Mouse (Mus musculus) skeletal muscle tissue, adult 2 months (tissue): ENCODE data around the gene Asgr1.
A peak's percentile ranks its signal among the peaks of the same experiment; 100 is the strongest.

ENCODE experiments used
- DNase-seq: peaks from one replicate; pipeline ENCODE4 v3.0.0-alpha.2; 2012; ENCODE audit warnings: low read depth, low spot score

Gene Asgr1

DNA sequence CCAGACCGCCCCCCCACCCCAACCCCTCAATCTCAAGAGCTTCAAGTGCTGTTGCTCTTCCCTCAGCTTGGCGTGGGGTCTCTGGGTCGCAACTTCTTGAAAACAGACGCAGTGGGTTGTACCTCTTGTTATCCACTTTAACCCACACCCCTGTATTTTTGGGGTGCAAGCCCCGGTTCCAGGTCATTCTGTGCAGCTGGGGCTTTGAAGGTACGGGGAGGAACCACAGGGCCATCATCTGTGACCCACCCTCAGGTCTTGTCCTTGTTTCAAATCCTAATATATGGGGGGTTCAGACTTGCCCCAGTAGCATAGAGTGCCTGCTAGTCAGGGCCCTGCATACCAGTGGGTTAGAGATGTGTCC is 29.8 kb upstream of the Asgr1 start:
- no peak for DNase-seq

DNA sequence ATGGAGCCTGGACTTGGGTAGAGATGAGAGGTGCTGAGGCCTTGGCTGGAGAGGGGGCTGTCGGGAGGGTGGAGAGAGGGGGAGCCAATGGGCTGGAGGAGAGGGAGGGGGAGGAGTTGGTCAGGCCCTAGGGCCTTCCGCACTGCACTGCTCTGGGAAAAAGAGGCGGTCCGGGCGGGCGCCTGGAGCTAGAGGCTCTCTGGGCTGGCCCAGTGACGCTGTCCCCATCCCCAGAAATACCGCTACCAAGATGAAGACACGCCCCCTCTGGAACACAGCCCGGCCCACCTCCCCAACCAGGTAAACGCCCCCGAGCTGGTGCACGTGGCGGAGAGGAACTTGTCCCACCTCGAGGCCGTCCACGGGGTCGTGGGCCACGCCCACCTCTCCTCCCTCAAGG is 27.2 kb upstream of the Asgr1 start:
- peak; percentile 69 for DNase-seq

DNA sequence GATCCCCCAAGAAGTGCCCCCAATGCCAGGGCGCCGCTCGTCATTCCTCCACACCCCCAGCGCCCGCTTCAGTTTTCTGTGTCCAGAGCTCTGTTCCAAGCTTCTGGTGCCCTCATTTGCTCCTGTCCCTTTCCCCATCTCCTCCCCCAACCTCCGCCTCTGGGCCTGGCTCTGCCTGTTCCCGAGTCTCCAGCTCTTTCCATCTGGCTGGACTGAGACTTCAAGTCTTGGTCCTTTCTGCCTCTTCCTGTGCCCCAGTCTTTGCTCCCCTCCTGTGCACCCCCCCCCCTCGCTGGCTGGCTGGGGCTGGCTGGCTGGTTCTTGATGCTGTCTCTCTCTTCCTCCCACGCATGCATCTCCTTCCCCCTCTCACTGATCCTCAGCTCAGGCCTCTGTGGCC is 26.5 kb upstream of the Asgr1 start:
- DNase-seq = peak; percentile 48

DNA sequence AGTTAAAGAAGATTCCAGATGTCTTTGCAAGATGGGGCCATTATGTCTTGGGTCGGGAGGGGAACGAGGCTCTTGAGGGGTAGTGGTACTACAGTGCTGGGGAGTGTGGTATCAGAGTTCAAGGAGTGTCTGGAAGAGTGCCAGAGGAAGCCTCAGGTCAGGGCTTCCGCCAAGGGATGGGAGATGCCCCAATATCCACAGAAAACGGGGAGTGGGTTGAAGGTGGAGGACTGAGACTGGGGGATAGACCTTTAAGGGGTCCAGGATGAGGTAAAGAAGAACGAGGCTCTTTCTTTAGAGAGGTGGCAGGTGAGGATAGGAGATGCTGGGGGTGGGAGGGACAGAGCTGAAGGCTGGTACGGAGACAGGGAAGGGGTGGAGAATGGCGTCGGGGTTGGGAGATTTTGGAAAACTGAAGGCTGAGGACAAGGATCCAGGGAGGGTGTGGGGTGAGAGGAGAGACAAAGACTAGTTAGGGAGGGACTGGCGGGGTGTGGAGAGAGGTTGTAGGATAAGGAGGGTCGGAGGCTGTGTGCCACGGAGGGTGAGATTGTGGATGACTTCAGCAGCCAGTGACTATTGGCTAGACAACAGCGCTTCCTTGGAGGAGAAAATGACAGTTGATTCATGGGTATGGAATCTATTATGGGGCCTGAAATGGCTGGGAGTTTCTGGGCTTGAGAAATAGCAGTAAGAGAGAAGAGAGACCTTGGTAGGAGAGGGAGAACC is 25.3 kb upstream of the Asgr1 start:
- DNase-seq = peak; percentile 55

DNA sequence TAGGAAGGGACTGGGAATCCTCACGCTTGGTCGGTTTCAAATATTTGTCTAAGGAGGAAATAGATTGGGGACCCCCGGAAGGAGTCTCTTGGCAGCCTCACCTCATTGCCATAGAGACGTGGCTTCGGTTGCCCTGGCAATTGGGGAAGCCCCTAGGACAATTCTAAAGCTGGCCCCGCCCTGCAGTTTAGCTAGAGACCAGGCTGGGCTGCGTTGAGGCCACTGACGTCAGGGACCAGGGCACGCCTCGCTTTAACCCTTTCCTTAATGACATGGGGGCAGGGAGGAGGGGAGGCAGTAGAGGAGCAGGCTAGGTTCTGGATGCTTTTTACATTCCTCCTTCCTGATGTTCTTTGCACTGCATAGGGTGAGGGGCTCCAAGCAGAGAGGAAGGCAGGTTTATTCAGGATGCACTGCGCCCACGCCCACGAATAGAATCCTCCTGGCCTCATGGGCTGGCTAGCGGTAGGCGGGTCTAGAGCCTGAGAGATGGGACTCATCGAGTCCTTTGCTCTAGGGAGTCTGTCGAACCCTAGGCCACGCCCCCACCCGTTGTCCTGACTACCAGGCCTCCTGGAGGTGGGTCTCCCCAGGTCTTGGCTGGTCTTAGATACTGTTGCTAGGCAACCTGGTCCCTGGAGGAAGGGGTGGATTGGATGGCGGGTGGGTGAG is 24.6 kb upstream of the Asgr1 start:
- DNase-seq = peak; percentile 91

DNA sequence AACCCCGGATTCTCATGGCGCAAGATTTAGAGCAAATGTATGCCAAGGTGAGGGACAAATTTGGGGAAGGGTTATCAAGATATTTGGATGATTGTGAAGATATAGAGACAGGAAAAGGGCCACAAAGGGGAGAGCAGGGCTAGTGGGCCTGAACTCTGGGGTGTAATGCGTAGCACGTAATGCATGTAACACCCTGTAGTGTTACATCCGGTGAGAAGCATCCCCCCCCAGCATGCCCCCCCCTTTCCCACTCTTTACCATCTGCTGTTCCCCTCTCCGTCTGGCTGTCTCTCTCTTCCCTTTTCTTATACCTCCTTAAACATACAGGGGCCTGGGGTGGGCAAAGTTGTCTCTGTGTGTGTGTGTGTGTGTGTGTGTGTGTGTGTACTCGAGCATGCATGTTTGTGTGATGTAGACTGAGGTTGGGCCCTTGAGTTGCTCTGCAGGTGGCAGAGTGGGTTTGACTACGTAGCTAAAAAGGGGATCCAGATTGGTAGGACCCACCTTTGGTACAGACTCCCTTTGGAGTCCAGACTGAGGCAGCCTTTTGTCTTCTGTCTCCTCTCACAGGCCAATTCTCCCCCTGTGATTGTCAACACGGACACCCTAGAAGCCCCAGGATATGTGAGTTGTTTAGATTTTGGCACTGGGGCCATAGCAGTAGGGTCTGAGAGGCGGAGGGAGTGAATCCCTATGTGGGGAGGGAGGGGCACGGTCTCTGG is 23.9 kb upstream of the Asgr1 start:
- no peak for DNase-seq

DNA sequence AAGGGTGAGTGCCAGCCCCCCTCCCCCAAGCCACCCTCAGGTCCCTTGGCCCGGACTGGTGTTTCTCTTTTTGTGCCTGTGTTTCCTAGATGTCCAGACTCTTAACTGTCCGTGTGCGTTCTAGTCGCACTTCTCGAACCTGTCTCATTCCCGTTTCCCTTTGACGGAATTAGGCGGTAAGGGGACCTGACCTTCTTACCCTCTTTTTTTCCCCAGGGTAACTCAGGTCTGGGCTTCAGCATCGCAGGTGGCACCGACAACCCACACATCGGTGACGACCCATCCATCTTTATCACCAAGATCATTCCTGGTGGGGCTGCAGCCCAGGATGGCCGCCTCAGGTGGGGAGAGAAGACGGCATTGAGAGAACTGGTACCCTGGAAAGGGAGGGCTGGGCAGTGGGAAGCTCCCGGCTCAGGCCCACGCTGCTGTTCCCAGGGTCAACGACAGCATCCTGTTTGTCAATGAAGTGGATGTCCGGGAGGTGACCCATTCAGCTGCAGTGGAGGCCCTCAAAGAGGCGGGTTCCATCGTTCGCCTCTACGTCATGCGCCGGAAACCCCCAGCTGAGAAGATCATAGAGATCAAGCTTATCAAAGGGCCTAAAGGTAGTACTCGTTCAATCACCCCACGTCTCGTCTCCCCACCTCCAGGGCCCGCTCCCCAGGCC is 23.1 kb upstream of the Asgr1 start:
- DNase-seq = no peak

DNA sequence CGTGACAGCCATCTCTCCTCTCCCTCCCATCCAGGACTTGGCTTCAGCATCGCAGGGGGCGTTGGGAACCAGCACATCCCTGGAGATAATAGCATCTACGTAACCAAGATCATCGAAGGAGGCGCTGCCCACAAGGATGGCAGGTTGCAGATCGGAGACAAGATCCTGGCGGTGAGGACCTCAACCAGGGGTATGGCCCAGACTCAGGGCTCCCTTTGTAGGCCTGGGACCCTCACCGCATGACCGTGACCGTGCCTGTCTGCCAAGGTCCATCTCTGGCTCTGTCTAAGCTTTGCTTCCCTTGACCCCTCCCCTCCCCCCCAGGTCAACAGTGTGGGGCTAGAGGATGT is 22.6 kb upstream of the Asgr1 start:
- DNase-seq = no peak

DNA sequence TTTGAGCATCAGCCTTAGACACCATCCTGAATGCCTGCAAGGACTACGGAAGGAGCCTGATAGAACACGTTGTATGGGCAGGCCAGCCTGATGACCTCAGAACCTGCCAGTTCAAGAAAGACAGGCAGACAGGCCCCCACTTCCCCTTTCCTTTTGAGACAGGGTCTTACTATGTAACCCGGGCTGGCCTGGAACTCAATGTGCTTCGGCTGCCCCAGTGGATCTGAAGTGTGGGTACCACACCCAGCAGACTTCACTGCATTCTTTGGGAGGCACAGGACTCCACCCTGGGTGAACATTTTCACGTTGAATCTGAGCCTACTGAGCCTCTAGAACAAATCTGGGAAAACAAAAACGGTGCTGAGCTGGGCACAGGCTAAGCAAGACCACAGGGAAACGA is 15.7 kb upstream of the Asgr1 start:
- DNase-seq = no peak

DNA sequence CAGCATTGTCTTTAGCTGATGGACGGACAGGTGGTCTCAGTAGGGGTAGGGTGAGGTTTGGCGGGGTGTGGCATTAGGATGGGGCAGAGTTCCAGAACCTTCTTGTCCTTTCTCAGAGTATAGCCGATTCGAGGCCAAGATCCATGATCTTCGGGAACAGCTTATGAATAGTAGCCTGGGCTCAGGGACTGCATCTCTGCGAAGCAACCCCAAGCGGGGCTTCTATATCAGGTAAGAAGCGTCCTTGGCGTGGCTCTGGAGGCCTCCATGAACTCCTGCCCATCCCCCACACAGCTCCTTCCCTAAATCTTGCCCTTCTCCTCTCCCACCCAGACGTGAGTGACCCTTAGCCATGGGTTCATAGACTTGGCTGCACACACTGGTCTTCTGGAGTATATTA is 14.3 kb upstream of the Asgr1 start:
- DNase-seq = no peak

DNA sequence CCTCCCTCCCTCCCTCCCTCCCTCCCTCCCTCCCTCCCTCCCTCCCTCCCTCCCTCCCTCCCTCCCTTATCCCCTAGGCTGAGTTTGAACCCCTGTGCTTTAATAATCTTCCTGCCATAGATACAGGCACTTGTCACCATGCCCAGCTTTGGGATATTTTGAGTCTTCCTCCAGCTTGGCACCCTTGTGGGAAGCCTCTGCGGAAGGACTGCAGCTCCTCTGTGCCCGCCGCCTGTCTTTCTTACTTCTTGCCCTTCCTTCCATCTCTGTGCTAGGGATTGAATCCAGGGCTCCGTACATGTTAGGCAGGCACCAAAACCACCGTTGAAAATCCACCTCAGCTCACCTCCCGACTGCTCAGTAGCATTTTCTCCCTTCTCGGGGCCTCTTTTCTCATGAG is 13.7 kb upstream of the Asgr1 start:
- no peak for DNase-seq

DNA sequence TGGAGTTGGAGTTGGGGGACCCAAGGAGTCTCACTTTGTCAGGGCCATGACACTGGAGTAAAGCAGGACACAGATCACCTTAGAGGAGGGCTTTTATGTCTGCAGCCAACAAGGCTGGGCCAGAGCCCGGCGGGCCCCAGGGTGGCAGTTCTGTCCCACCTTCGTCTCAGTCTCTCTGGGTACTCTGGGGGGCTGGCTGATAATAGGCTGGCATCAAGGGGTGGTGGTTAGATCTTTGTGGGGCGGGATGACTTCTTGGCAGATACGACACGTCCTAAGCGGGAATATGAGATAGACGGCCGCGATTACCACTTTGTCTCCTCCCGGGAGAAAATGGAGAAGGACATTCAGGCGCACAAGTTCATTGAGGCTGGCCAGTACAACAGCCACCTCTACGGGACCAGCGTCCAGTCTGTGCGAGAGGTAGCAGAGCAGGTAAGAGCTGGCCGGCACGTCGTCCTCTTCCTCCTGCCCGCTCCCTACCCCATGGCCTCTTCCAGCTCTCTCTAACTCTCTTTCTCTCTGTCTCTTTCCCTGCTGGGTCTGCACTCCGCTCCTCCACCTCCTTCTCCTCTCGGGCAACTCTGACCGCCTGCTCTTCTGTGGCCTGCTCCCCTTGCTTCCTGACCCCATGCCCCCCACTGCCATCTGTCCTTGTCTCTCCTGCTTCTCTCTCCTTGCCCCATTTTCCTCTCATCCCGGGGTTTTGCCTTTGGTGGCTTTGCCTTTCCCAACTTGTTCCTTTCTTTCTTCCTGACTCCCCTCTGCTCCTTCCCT is 11.4 kb upstream of the Asgr1 start:
- DNase-seq = no peak

DNA sequence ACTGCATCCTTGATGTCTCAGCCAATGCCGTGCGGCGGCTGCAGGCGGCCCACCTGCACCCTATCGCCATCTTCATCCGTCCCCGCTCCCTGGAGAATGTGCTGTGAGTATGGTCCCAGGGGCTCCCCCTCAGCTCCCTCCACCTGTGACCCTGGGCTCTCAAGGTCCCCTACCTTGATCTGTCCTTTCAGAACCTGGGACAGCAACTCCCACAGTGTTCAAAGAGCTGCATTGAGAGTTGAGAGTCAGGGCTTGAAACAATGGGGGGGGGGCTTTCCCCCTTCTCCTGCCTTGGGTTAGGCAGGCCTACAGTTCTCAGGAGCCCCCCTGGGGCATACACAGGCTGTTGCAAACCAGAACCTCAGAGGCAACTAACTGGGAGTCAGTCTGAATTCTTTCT is 10.2 kb upstream of the Asgr1 start:
- DNase-seq = no peak

DNA sequence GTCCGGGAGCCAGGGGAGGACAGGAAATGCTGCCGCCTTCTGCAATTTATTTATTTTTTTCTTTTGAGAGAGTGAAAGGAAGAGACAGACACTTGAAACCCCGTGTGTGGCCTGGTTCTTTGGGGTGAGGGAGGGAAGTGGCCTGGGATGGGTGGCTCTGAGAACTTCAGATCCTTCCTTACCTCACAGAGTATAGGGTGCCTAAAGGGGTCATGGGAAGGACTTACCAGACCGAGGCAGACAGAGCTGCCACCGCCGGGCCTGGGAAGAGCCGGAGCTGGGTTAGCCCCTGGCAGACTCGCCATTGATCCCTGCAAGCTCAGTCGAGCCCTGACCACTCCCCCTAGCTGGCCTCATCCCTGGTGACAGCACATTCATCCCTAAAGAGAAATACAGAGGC is 8.4 kb upstream of the Asgr1 start:
- no peak for DNase-seq

DNA sequence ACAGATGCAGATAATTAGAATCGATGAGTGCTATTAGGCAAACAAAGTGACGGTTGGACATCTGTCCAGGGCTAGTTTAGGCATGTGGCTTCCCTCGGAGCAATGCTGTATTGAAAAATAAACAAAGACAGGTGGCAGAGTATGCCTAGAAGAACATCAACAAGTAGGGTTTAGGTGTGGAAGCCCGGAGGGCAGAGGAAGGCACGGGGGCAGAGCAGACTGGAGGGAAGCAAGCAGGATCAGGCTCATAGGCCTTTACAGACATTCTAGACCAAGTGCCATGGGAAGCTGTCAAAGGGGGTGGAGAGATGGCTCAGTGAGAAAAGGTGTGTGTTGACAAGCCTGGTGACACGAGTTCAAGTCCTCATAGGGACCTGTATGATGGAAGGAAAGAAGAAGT is 4.5 kb upstream of the Asgr1 start:
- DNase-seq = no peak

DNA sequence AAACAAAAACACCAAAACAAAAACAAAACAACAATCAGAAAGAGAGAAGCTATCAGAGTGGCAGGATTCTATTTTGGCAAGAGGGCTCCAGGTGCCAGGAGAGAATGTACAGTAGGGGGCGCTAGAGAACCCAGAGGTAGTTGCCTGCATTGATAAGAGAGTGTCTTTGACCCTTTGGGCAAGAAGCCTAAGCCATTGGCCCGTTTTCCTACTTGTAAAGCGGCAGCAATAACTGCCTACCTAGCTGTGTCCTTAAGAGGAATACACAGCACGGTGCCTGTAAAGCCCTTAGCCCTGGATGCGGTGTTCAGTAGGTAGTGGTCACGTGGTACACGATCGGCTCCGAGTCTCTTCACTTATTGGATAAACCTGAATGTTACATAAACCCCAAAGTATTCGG is 4.1 kb upstream of the Asgr1 start:
- DNase-seq = no peak

DNA sequence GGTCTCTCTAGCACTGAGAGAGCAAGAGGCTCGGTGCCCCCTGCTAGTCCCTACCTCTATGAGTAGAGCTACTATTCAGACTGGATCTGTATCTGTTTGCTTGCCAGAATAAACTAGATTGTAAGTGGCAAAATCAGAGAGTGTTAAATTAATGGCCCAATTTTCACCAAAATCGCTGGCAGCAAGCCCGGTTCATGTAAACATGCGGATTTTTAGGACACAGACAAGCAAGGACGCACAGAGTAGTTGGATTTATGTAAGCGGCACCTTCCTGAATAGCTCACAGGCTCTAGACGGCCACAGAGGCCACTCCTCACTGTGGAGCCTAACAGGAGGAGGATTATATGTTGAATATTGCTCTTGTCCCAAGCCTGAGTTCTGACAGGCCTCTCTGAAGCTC is 729 bp upstream of the Asgr1 start:
- no peak for DNase-seq

DNA sequence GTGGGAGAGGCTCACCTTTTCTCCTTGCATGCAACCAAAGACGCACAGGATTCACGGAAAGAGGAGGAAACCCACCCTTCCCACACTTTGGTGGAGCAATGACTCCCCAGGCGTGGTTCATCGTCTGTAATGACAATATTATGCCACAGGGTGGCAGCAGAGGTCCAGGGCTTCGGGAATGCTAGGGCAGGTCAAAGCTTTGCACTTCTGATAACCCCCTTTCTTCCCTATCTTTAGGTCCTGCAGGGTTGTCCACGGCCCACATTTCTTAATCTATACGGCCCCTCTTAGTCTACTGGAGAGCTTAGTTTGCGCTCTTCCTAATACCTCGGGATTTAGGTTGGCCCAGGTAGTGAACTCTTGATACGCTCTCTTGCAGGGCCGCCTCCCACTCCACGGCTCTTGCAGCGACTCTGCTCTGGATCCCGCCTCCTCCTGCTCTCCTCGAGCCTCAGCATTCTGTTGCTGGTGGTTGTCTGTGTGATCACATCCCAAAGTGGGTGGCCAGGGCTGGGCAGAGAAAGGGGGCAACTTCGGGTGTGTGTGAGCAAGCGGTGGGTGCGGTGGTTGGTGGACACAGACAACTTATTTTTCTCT is 1.8 kb downstream of the Asgr1 start:
- DNase-seq = no peak

DNA sequence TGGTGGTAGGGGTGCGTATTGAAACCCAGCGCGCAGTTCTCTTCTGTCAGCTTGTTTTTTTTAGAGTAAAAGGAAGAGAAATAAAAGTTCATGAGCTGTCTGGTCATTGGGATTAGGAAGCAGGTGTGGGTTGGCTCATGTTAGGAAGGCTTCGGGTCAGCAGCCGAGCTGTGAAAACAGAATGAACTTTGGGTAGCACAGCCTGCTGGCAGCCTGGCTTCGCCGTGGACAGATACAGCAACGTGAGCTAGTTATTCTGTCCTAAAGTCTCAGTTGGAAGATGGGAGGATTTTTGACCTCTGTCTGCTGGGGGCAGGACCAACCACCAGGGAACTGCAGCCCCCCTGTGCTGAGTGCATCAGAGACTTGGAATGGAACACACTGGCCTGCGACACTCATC is 3.9 kb downstream of the Asgr1 start:
- no peak for DNase-seq

DNA sequence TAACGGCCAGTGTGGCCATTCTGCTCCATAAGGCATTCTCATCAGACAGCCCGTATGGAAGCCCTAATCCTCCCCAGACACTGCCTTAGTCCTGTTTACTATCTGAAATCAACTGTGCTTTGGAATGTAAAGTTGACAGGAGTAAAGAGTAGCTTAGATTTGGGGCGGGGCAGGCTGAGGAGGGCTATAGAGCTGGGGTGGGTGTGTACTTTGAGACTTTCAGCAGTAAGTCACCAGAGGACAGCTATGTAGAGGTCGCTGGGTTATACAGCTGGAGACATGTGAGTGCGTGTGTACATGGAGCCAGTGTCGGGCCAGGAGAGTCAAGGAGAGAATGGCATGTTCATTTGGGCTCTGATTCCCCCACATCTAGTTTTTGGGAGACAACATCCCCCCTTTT is 6.0 kb downstream of the Asgr1 start:
- no peak for DNase-seq

DNA sequence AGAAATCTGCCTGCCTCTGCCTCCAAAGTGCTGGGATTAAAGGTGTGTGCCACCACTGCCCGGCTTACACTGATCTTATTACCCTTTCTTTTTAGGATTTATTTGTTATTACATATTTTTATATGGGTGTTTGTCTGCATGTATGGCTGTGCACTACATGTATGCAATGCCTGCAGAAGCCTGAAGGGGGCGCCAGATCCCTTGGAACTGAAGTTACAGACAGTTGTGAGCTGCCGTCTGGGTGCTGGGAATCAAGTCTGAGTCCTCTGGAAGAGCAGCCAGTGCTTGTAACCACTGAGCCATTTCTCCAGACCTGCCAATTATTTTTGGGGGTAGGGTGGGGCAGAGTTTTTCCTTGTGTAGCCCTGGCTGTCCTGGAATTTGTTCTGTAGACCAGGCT is 9.2 kb downstream of the Asgr1 start:
- DNase-seq = no peak
